Mouse (Mus musculus) olfactory bulb, adult 2 months (tissue): Measurements from ENCODE around the gene Aqr.

Experiments
- CTCF ChIP-seq: fragments of 200-500 bp; IDR thresholded peaks from 2 replicates; pipeline ENCODE4 v1.5.1; 2012; ENCODE audit warnings: low read depth, mild to moderate bottlenecking, low read length, moderate library complexity; ENCODE audit not compliant: insufficient read depth
- POLR2A ChIP-seq: fragments of 200-500 bp; IDR thresholded peaks from 2 replicates; pipeline ENCODE4 v1.6.1; 2012; ENCODE audit warnings: mild to moderate bottlenecking, low read depth, low read length, moderate library complexity; ENCODE audit not compliant: insufficient read depth

GRCm38 (mm10) chr2:114107288-114108278 is 79.2 kb downstream of the Aqr start:
- TF ChIP-seq CTCF: no peak
- no peak for TF ChIP-seq POLR2A
